Mouse (Mus musculus) forebrain, embryonic 13.5 days (tissue): ENCODE results near the gene Ptpdc1. TPM values are rescaled to one million over a fixed set of nuclear protein-coding genes. Genes with fewer than 3 reads are reported as not detected.
A peak's percentile ranks its signal among the peaks of the same experiment; 100 is the strongest.

Experiments used
- ATAC-seq: fragments of 200-750 bp; cut with Nextera tagmentation; 2 replicates; pipeline ENCODE4 v1.8.0; 2017
- H3K27ac ChIP-seq: fragments of 300-500 bp; sonication (generic); 2 replicates; pipeline ENCODE4 v1.5.1; 2015; ENCODE audit warnings: inconsistent platforms, mild to moderate bottlenecking, moderate library complexity
- H3K27me3 ChIP-seq: fragments of 300-500 bp; sonication (generic); 2 replicates; pipeline ENCODE4 v1.6.1; 2015; ENCODE audit warnings: mild to moderate bottlenecking, inconsistent platforms
- H3K36me3 ChIP-seq: fragments of 300-500 bp; sonication (generic); 2 replicates; pipeline ENCODE4 v1.6.1; 2015; ENCODE audit warnings: mild to moderate bottlenecking, inconsistent platforms; ENCODE audit not compliant: poor library complexity, severe bottlenecking
- H3K4me1 ChIP-seq: fragments of 300-500 bp; sonication (generic); 2 replicates; pipeline ENCODE4 v1.6.1; 2015; ENCODE audit warnings: inconsistent platforms
- H3K4me2 ChIP-seq: fragments of 300-500 bp; sonication (generic); 2 replicates; pipeline ENCODE4 v1.6.1; 2015; ENCODE audit warnings: inconsistent platforms, mild to moderate bottlenecking, moderate library complexity
- H3K4me3 ChIP-seq: fragments of 300-500 bp; sonication (generic); 2 replicates; pipeline ENCODE4 v1.5.1; 2015; ENCODE audit warnings: mild to moderate bottlenecking, inconsistent platforms
- H3K9ac ChIP-seq: fragments of 300-500 bp; sonication (generic); 2 replicates; pipeline ENCODE4 v1.6.1; 2015; ENCODE audit warnings: mild to moderate bottlenecking, inconsistent platforms
- H3K9me3 ChIP-seq: fragments of 300-500 bp; sonication (generic); replicated peaks from 2 replicates; pipeline ENCODE4 v1.6.1; 2016; ENCODE audit warnings: inconsistent platforms
- WGBS: fragments of 180-500 bp; shearing (Covaris S2); methylation state at CpG from one replicate; pipeline ENCODE4 v1.1.7; 2015; 5-methylcytosine and 5-hydroxymethylcytosine counted together
- polyA plus RNA-seq: library from polyadenylated mRNA; unstranded; fragments of >200 nt; fragmentation: Nextera tagmentation; extraction: Ambion mirVana; gene quantifications from 2 replicates; pipeline ENCODE4 v1.2.1, GENCODE M21; 2015

Ptpdc1 gene
- polyA plus RNA-seq, 1 experiment from 2014 or later: 13.0 TPM

- Histone ChIP-seq H3K27me3 (no peaks in the 10 kb centered on the region), H3K36me3 (peaks cover 10% of the 10 kb centered on the region), H3K9ac (no peak overlapping the region), H3K4me1 (peaks cover 9% of the 10 kb centered on the region; the same call in 1 of the 2 replicates), H3K4me2 (no peak overlapping the region), H3K27ac (no peak overlapping the region), H3K4me3 (no peak overlapping the region), H3K9me3 (no peaks in the 10 kb centered on the region)
- no peak for ATAC-seq
- 62% methylated on average over 19 of the region's 19 CpGs for WGBS
These were observed 51.7 kb downstream of the Ptpdc1 start for GRCm38 (mm10) chr13:48573525-48574355.

DNA sequence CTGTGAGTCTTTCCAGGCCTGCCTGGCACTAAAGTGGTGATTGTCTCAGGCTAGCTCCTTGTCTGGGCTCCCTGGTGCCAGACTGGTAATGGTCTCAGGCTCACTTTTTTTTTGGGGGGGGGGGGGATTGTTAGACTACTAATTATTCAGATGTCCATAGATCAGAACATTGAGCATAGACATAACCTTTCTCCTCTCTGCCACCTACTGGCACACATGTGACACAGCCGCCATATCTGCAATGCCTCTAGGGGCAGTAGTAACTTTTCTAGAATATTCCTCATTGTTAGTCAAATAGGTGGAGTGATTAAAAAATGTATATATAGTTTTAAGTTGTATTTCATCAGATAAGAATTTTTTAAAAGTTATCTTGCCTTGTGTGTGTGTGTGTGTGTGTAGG lies 53.3 kb downstream of the Ptpdc1 start:
- H3K27me3 ChIP-seq: no peaks in the 10 kb centered on the region
- 88% methylated on average over 1 of the region's 1 CpGs for WGBS
- no peak overlapping the region for H3K9ac ChIP-seq
- H3K36me3 ChIP-seq: peaks cover 5% of the 10 kb centered on the region
- H3K4me3 ChIP-seq: no peak overlapping the region
- no peak overlapping the region for H3K4me2 ChIP-seq
- H3K27ac ChIP-seq: no peak overlapping the region
- H3K9me3 ChIP-seq: no peaks in the 10 kb centered on the region
- 0 out of 2 replicates have a peak, but pooled peaks cover 5% of the 10 kb centered on the region for H3K4me1 ChIP-seq
- no peak for ATAC-seq

- no peak overlapping the region for H3K4me2 ChIP-seq
These were observed 54.2 kb downstream of the Ptpdc1 start for GRCm38 (mm10) chr13:48571298-48571697.

DNA sequence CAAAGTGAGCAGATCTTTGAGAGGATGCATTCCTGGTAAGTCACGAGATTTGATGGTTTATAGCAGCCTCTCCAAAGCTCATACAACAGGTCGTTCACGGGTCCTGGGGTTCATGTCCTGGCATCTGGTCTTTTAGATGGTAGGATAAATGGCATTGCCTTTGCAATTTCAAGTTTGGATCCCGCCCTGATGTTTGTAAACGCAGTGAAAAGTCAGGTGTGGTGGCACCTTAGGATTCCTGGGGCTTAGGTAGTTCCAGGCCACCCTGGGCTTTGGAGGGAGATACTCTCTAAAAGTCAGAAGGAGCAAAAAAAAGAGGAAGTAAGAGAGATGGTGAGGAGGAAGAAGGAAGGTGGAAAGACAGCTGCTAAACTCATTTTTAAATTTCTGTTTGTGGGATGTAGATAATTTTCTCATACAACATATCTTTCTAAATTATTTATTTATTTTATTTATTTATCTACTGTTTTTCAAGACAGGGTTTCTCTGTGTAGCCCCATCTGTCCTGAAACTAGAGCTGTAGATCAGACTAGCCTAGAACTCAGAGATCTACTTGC lies 55.8 kb downstream of the Ptpdc1 start:
- Histone ChIP-seq H3K27ac (no peak overlapping the region), H3K36me3 (no peaks in the 10 kb centered on the region), H3K27me3 (no peaks in the 10 kb centered on the region), H3K4me1 (peaks cover 17% of the 10 kb centered on the region), H3K4me2 (no peak overlapping the region), H3K9me3 (no peaks in the 10 kb centered on the region), H3K4me3 (no peak overlapping the region), H3K9ac (no peak overlapping the region)
- no peak for ATAC-seq
- WGBS: 82% methylated on average over 5 of the region's 5 CpGs

More at GRCm38 (mm10) chr13:48571298-48571697, 54.2 kb downstream of the Ptpdc1 start:
- Histone ChIP-seq H3K4me1 (peaks cover 7% of the 10 kb centered on the region), H3K9ac (no peak overlapping the region), H3K4me3 (no peak overlapping the region), H3K27me3 (no peaks in the 10 kb centered on the region), H3K36me3 (no peaks in the 10 kb centered on the region), H3K9me3 (no peaks in the 10 kb centered on the region), H3K27ac (no peak overlapping the region)
- no peak for ATAC-seq
- 81% methylated on average over 5 of the region's 5 CpGs for WGBS

DNA sequence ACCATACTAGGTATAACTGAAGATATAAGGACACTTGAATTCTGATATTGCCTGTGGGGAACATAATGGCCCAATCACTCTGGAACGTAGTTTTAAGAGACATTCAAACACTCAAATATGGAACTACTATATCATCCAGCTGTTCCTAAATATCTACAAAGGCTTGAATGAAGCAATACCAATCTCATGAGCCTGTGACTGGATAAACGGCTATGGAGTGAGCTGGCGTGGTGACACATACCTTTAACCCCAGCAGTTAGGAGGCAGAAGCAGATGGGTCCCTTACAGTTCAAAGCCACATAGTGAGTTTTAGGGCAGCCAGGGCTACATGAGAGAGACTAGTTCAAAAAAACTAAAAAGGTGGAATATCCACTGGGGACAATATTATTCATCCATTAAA lies 57.8 kb downstream of the Ptpdc1 start:
- H3K4me1 ChIP-seq: peaks cover 12% of the 10 kb centered on the region
- no peak overlapping the region for H3K27ac ChIP-seq
- no peak for ATAC-seq
- WGBS: 89% methylated on average over 3 of the region's 3 CpGs
- no peak overlapping the region for H3K9ac ChIP-seq
- no peaks in the 10 kb centered on the region for H3K9me3 ChIP-seq
- no peaks in the 10 kb centered on the region for H3K27me3 ChIP-seq
- H3K4me3 ChIP-seq: no peak overlapping the region
- no peaks in the 10 kb centered on the region for H3K36me3 ChIP-seq
- no peak overlapping the region for H3K4me2 ChIP-seq

- Histone ChIP-seq H3K9me3 (no peaks in the 10 kb centered on the region), H3K27me3 (no peaks in the 10 kb centered on the region), H3K27ac (peak overlapping the region; percentile 58), H3K36me3 (no peaks in the 10 kb centered on the region), H3K9ac (0 out of 2 replicates have a peak overlapping the region, but pooled peaks have one; percentile 10), H3K4me1 (peaks cover 12% of the 10 kb centered on the region), H3K4me3 (no peak overlapping the region), H3K4me2 (peak overlapping the region; percentile 24; the same call in 1 of the 2 replicates)
- ATAC-seq: peak; percentile 86
- 10% methylated on average over 13 of the region's 13 CpGs for WGBS
These were observed 59.1 kb downstream of the Ptpdc1 start for GRCm38 (mm10) chr13:48566116-48566935.

- H3K27ac ChIP-seq: 0 out of 2 replicates have a peak overlapping the region, but pooled peaks have one; percentile 58
- no peak overlapping the region for H3K4me2 ChIP-seq
- no peaks in the 10 kb centered on the region for H3K36me3 ChIP-seq
- no peak overlapping the region for H3K4me3 ChIP-seq
- H3K4me1 ChIP-seq: peaks cover 12% of the 10 kb centered on the region
- no peaks in the 10 kb centered on the region for H3K27me3 ChIP-seq
- 92% methylated on average over 5 of the region's 5 CpGs for WGBS
- ATAC-seq: no peak
- H3K9ac ChIP-seq: no peak overlapping the region
- no peaks in the 10 kb centered on the region for H3K9me3 ChIP-seq
These were observed 60.4 kb downstream of the Ptpdc1 start for GRCm38 (mm10) chr13:48564881-48565600.

DNA sequence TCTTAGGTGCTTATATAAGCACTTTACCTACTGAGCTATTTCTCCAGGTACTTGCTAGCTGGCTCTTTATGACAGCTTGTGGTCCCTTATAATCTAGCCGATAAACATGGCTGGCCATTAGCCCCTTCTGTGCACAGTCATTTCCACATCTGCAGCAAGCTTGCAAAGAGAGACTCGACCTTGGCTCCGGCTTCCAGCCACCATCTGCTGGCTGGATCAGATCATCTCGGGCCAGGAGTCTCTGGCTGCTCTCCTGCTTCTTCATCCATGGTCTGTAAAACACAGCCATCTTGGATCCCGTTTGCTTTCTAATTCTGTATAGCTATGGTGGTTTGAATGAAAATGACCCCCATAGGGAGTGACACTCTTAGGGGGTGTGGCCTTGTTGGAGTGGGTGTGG lies 63.1 kb downstream of the Ptpdc1 start:
- Histone ChIP-seq H3K4me3 (no peak overlapping the region), H3K9ac (no peak overlapping the region), H3K27ac (no peak overlapping the region), H3K36me3 (no peaks in the 10 kb centered on the region), H3K9me3 (no peaks in the 10 kb centered on the region), H3K4me2 (no peak overlapping the region), H3K27me3 (no peaks in the 10 kb centered on the region), H3K4me1 (peaks cover 12% of the 10 kb centered on the region)
- 94% methylated on average over 5 of the region's 5 CpGs for WGBS
- ATAC-seq: no peak

DNA sequence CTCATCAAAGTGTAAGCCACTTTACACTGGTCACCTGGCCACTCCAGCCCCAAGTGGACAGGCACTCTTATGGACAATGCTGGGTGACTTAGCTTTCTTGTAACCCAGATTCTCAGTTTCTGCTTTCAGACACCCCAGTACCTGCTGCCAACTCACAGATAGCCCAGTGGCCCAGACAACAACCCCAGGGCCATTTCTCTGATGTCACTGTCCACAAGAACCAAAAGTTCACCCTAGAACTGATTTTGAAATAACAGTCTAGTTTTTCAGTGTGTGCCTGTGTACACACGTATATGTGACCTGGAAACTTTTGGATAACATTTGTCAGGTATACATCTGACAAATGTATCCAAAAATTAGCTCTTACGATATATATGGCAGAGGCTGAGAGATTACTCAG lies 64.0 kb downstream of the Ptpdc1 start:
- Histone ChIP-seq H3K27me3 (no peaks in the 10 kb centered on the region), H3K36me3 (no peaks in the 10 kb centered on the region), H3K4me1 (peaks cover 11% of the 10 kb centered on the region), H3K27ac (no peak overlapping the region), H3K4me3 (no peak overlapping the region), H3K9me3 (no peaks in the 10 kb centered on the region), H3K4me2 (no peak overlapping the region), H3K9ac (no peak overlapping the region)
- no peak for ATAC-seq
- WGBS: 90% methylated on average over 2 of the region's 2 CpGs

- H3K27me3 ChIP-seq: no peaks in the 10 kb centered on the region
- no peaks in the 10 kb centered on the region for H3K36me3 ChIP-seq
- H3K4me2 ChIP-seq: no peak overlapping the region
- H3K9ac ChIP-seq: no peak overlapping the region
- H3K4me1 ChIP-seq: peaks cover 25% of the 10 kb centered on the region
- no peaks in the 10 kb centered on the region for H3K9me3 ChIP-seq
- H3K27ac ChIP-seq: no peak overlapping the region
- 89% methylated on average over 1 of the region's 1 CpGs for WGBS
- no peak overlapping the region for H3K4me3 ChIP-seq
- no peak for ATAC-seq
These were observed 69.5 kb downstream of the Ptpdc1 start for GRCm38 (mm10) chr13:48555976-48556375.

- H3K4me3 ChIP-seq: no peak overlapping the region
- H3K4me2 ChIP-seq: no peak overlapping the region
- 95% methylated on average over 1 of the region's 1 CpGs for WGBS
- no peak overlapping the region for H3K9ac ChIP-seq
- no peak for ATAC-seq
- peaks cover 25% of the 10 kb centered on the region for H3K4me1 ChIP-seq
- H3K9me3 ChIP-seq: no peaks in the 10 kb centered on the region
- H3K27me3 ChIP-seq: no peaks in the 10 kb centered on the region
- H3K27ac ChIP-seq: no peak overlapping the region
- H3K36me3 ChIP-seq: no peaks in the 10 kb centered on the region
These were observed 70.9 kb downstream of the Ptpdc1 start for GRCm38 (mm10) chr13:48554552-48554951.
